Mouse (Mus musculus): ENCODE data around the gene Tmem126a.

DNA sequence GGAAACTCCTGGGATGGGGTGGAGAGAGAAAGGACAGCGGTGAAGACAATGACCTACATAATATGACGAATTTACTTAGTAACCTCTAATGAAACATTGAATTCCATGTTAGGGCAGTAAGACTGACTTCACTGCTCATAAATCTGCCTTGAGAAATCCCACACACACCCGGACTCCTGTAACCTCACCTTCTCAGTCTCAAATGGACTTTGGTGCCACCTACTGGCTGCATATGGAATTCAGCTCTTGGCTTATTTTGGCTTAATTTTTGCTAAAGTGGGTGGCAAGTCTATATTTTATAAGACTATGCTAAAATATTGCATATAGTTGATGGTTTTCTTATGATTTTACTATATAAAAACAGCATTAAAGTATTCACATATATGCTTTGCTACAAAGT, 47.1 kb downstream of the Tmem126a start:
- peak; percentile 63 for TF ChIP-seq CTCF (conservative IDR thresholded peaks at IDR 0.05; ENCODE audit: insufficient read depth, insufficient read length, low read depth, low read length)
- TF ChIP-seq POLR2A (IDR thresholded peaks at IDR 0.05; ENCODE audit: low read depth, low read length) = no peak

All from kidney, adult 2 months (tissue).